Mouse (Mus musculus): ENCODE data around the gene Tmem51. TPM values are rescaled to one million over a fixed set of nuclear protein-coding genes. Genes with fewer than 3 reads are reported as not detected.
A peak's percentile ranks its signal among the peaks of the same experiment; 100 is the strongest.
"Not testable (repeated sequence)": the region's sequence is repeated elsewhere in the genome, so short reads cannot be mapped to it uniquely, and the experiment has no call there.

Tmem51 gene
- total RNA-seq, 2 experiments from 2014 or later: 6.9 to 7.5 TPM

DNA sequence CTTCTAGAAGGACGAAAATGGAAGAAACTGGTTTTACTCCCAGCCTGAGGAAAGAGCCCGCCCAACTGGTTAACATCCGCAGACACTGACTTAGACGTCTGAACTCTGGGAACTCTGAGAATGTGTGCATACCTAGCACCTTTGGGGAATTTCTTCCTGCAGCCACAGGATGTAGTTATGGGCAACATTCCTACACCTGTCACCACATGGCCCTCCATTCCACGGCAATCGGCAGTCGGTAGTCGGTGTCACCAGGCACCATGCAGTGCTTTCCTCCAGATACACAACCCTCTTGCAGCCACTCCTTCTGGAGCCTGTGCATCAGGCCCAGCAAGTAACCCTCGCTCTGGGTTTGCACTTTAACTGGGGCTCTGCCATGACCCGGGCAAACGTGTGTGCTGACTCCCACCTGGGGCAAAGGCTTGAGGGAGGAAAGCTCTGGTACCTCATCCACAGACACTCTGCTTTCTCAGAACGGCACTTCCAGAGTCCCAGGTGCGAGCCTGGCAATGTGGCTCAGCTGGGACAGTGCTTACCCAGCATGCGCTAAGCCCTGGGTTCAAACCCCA, 38.4 kb downstream of the Tmem51 start:
- no peak for DNase-seq (ENCODE audit: low spot score in 2 of 2)
- intact Hi-C loops (cut with DNase I): no loop called here

DNA sequence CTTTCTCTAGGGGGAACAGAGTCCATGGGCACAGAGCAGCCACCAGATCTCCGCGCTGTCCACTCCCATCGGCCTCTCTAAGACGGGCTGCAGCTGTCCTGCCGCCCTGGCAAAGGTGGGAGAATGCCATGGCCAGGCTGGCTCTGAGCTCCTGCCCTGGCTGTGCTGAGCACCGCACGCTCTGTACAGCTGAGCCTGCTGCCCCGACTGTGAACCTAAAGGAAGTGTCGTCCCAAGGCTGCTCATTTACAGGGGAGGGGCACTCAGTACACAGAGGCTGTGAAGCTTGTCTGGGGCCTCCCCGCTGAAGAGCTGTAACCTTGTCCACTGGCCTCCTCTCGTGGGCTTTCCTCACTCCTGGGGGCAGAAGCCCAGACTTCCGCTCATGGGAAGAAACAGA, 39.7 kb downstream of the Tmem51 start:
- DNase-seq (ENCODE audit: low spot score in 2 of 2): no peak
- intact Hi-C loops (cut with DNase I): no loop called here

DNA sequence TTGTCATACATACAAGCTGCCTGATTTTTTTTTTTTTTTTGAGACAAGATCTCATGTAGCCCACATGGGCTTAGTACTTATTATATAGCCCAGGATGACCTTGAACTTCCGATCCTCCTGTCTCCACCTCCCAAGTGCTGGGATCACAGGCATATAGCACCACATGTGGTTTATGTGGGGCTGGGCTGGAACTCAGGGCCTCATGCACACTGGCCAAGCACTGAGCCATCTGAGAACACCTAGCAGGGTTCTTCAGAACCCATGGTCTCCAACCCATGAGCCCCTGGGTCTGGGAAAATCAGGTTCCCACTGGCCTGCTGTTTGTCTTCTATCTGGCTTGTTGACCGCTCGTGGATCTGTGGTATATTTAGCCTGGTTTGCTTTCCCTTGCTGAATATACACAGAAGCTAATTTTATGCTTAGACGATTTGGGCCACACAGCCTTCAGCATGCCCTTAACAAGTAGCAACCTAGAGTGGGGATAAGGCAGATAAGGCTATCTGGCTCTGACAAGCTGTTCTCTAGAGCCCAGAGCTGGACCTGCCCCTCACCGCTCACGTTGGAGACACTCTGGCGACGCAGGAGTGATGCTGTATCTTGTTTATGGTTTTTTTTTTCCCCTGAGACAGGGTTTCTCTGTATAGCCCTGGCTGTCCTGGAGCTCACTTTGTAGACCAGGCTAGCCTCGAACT, 44.3 kb downstream of the Tmem51 start:
- intact Hi-C loops (cut with DNase I): no loop called here

DNA sequence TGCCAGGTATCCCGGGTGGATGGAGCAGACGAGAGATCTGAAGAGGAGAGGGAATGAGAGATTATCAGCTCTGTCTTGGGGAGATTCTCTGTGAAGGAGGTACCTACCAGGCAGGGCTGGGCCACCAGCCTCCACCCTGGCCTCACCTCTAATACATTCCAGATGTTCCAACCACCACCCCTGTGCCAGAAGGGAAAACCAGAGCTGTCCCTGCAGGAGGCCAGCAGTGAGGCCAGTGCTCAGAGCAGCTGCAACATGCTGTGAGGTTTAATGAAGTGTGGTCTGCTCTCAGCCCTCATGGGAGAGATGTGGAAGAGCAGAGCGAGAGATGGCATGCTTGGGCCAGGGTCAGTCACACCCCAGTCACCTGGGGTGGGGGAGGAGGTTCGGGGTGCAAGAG, 46.2 kb downstream of the Tmem51 start:
- intact Hi-C loops (cut with DNase I): no loop called here
- no peak for DNase-seq (ENCODE audit: low spot score in 2 of 2)

More for the DNA sequence above, 44.3 kb downstream of the Tmem51 start:
- no peak for DNase-seq (ENCODE audit: low spot score in 2 of 2)

DNA sequence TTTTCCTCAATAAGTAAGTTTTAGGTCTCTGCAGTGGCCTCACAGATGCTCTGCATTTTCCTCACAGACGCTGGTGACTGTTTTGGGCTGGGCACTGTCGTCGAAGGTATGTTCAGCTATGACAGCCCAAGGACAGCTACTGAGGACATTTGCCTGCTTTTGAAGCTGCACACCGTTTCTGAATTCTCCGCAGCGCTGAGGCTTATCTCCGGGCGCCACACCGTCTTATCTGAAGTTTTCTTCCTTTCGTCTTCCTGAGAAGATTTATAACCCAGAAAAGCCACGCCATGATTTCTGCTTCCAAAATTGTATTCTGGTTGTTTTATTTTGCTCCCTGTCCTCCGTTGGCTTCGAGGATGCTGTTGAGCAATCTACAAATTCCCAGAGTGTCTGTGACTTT, 55.6 kb downstream of the Tmem51 start:
- no peak for DNase-seq (ENCODE audit: low spot score in 2 of 2)
- intact Hi-C loops (cut with DNase I): loop anchor here (5.0 kb wide), 1 partner anchor 54 kb away; the partner anchor contains the start of gene Tmem51

DNA sequence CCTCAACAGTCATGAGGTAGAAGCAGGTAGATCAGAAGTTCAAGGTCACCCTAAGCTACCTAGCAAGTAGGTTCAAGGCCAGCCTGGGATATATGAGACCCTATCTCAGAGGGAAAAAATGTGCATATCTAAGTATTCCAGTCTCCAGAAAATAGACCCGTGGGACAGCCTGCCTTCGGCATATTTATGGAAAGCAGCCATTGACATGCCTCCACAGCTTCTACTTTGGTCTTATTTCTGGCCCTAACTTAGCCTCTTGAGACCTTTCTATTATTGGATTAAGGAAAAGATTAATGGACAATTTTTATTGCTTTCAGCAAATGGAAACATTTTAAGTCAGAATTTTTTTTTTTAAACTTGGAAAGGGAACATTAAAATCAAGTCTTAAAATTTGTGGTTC, 57.1 kb downstream of the Tmem51 start:
- intact Hi-C loops (cut with DNase I): loop anchor here (5.0 kb wide), 1 partner anchor 55 kb away; the partner anchor contains the start of gene Tmem51
- DNase-seq (ENCODE audit: low spot score in 2 of 2): no peak

DNA sequence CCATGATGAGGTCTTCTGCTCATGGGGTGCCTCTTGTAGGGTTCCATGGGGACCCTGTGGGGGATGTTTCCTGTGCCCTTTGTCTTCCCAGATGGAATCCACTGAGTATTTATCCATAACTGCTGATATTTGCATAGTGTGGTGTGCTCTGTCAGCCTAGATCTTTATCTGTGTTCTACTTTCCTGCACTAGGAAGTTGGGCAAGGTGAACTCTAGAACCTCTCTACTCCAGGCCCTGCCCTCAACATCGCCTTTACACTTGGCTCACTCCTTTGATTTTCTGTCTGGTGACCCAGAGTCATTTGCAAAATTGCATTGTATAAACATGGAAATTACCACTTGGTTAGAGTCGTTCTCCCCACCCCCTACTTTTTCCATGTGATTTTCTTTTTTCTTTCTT, 59.6 kb downstream of the Tmem51 start:
- intact Hi-C loops (cut with DNase I): no loop called here

DNA sequence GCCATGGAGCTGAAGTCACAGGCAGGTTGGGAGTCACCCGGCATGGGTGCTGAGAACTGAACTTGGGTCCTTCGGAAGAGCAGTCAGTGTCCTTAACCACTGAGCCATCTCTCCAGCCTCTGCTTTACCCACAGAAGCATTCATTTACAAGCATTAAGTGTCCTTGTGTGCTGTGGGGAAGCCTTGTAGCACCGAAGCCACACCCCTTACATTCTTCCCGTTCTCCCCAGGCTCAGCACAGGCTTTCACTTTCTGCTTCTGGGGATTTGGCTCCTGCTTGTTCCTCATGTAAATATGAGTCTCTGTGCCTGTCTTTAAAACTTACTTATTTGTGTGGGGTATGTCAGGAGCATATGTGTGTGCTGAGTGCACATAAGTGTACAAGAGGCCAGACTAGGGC, 60.9 kb downstream of the Tmem51 start:
- no peak for DNase-seq (ENCODE audit: low spot score in 2 of 2)
- intact Hi-C loops (cut with DNase I): no loop called here

More for the DNA sequence above, 59.6 kb downstream of the Tmem51 start:
- DNase-seq (ENCODE audit: low spot score in 2 of 2): no peak

DNA sequence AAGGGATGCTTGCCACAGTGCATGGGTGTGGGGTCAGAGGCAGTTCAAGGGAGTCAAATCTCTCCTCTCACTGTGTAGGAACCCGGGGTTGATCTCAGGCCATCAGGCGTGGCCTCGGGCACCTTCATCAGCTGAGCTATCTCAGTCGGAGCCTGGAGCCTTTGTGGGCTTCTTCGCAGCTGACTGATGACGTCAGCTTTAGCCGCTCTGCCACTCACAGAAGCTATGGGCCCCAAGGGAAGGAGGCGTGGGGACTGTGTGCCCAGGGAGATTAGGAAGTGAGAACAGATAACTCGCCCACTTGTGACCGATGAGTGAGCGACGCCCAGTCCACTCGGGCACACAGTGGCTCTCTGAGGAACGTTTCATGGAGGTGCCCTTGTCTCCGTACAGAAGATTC, 66.4 kb downstream of the Tmem51 start:
- intact Hi-C loops (cut with DNase I): no loop called here
- no peak for DNase-seq (ENCODE audit: low spot score in 2 of 2)

DNA sequence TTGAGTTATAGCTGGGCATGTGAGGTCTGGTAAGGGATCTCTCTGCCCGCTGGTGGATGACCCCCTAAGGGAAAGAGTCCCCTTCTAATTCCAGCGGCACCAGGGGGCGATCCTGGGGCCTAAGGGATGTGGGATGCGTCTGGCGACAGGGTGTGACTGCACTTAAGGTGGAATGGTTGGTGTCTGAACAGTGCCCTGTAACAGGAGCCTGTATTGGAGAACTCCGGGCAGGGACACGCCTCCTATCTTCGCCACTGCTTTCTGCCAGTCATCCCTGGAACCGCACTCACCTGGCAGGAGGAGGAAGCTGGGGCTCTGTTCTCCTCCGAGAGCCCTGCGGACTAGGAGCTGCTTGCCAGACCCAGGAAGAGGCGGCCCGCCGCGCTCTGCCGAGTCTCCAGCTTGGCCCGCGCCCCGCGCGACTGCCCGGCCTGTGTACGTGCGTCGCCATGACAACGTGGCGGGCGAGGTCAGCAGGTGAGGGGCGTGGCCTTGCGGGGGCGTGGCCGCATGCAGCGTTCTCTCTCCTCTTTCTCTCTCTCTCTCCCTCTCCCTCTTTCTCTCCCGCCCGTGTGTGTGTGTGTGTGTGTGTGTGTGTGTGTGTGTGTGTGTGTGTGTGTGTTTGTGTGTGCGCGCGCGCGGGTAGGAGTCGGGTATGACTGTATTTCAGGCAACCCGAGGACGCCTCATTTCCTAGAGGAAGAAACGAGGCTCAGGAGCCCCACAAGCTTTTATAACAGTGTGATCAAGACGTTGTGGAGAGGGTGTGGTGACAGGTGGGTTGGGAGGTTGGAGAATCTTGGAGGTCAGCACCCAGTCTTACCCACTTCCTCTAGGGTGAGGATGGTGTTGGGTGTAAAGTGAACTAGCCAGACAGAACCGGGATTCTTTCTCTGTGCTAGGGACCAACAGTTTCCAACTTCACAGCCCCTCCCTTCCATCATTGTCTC, 69.2 kb downstream of the Tmem51 start, which contains the start of gene Fhad1:
TSS of gene Fhad1 (minus strand) at position 424 of the 950 bp plus-strand sequence.
- intact Hi-C loops (cut with DNase I): loop anchor here (5.0 kb wide), 1 partner anchor 67 kb away; the partner anchor contains the start of gene Tmem51

DNA sequence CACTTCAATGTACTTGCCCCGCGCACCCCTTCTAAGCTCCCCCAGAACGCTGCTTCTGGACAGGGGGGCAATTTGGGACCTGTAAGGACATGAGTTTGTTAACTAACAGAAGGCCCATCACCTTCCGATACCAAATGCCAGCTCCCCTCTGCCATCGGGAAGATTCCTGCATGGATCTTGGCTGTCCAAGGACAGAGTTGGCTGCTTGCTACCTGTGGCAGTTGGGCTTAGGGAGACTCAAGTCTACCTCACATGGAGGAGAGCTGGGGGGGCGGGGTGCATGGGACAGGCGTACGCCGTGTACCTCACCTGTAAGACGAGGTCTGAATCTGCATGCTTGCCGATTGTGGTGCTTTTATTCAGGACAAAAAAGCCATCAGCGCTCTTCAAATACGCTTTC, 72.9 kb downstream of the Tmem51 start:
- intact Hi-C loops (cut with DNase I): loop anchor here (5.0 kb wide), 1 partner anchor 71 kb away; the partner anchor contains the start of gene Tmem51
- DNase-seq (ENCODE audit: low spot score in 2 of 2): no peak

More for the DNA sequence above, 69.2 kb downstream of the Tmem51 start, which contains the start of gene Fhad1:
- DNase-seq (ENCODE audit: low spot score in 2 of 2): peak; percentile 53 to 57

DNA sequence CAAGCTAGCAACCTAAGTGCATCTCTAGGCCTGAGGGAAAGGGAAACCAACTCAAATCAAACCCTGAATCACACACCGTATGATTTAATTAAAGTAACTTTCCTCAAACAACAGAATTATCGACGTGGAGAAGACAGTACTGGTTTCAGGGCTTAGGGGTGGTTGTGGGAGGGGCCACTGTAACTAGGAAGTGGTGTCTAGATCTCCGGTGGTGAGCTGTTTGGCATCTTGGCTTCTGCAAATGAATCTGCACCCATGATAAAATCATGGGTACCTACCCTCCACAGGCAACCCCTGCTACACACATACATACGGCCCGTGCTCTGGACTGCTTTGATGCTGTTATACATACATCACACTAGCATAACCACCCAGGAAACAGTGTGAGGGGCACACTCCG, 73.7 kb downstream of the Tmem51 start:
- no peak for DNase-seq (ENCODE audit: low spot score in 2 of 2)
- intact Hi-C loops (cut with DNase I): loop anchor here (5.0 kb wide), 1 partner anchor 72 kb away; the partner anchor contains the start of gene Tmem51

DNA sequence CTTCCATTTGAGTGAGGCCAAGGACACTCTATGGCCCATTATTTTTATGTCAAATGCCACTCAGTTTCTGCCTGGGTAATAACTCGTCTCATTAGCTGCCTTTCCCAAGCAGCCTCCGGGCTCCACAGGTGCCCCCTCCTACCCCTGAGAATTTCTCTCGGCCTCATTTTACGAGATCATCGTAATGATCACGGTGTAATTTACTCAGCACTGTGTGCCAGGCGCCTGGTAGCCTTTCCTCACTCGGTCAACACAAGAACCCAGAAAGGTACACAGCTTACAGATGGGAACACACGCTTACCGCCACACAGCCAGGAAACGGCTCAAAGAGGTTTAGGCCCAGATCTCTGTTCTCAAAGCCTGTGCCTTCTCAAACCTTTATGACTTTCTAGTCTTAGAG, 75.9 kb downstream of the Tmem51 start:
- DNase-seq (ENCODE audit: low spot score in 2 of 2): no peak

DNA sequence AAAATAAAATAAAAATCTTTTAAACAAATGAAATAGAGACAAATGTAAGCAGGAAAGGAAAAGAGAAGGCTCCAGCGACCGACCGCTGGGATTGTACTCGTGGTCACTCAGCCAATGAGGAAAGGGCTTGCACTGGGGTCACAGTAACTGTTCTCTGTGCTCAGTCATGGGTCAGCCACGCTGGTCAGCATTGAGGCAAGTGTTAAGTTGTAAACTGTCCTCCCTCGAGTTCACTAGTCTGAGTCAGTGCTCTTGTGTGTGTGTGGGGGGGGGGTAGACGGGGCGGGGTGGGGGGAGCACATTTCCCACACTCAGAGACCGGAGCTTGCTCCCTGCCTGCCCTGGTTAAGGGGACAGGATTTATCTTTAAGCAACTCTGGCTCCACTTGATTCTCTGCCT, 83.5 kb downstream of the Tmem51 start:
- intact Hi-C loops (cut with DNase I): no loop called here
- DNase-seq (ENCODE audit: low spot score in 2 of 2): no peak

More for the DNA sequence above, 75.9 kb downstream of the Tmem51 start:
- intact Hi-C loops (cut with DNase I): no loop called here

DNA sequence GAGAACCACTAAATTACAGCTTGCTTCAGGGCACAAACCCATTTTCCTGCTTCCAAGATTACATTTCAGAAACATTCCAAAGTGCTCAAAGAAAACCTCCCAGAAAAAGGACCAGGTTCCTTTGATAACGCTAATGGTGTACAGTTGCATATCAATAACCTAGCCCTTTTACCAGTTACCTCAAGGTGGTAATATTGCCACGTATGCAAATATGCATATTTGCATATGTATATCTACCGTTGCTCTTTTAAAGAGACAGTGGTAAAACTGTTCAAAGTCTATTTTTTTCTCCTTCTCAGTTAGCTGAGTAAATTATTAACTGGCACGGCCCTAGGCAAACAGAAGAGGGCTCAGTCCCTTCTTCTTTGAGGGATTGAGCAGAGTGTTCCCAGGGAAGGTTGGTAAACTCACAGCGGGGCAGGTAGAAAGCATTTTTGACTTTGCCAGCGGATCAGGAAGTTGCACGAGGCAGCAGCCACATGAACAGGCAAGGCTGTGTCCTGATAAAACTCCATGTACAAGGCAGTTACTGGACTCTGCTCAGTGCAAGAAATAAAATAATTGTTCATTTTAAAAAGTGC, 84.5 kb downstream of the Tmem51 start:
- no peak for DNase-seq (ENCODE audit: low spot score in 2 of 2)
- intact Hi-C loops (cut with DNase I): no loop called here

DNA sequence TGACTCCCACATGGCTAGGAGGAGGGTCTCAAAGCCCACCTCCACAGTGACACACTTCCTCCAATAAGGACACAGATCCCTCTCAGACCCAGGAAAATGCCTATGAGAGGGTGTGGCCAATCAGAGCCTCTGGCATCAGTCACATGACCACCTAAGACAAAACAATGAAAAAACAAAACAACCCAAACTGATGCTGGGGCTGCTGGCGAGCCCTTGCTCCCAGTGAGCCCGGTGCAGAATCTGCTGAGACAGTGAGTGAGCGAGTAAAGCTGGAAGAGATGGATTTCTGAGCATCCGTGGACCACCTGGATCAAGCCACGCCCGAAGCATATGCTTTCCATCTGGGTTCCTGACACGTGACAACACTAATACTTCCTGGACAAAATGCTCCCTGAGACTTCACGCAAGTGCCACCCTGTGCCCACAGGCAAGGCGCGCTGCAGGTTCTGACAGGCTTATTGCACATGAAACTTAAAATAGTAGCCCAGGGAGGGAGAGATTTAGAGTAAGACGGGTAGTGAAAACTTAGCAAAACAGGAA, 85.8 kb downstream of the Tmem51 start:
- no peak for DNase-seq (ENCODE audit: low spot score in 2 of 2)
- intact Hi-C loops (cut with DNase I): no loop called here

DNA sequence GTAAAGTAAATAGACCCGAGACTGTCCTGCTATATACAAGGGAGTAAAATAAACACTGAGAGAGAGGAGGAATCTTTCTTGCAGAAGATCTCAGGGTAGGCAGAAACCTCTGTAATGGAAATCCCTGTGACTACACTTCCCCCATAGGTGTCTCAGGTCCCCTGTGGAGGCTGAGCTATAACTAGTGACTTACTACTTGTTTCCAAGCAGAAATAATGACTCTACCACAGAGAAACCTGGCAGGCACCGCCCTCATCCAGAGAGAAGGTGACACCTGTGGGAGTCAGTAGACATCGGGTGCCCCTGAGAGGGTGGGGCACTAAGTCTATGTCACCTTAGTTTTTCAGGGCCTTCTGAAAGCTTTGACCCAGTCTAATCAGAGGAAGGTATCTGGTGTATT, 87.2 kb downstream of the Tmem51 start:
- intact Hi-C loops (cut with DNase I): no loop called here
- DNase-seq (ENCODE audit: low spot score in 2 of 2): no peak

DNA sequence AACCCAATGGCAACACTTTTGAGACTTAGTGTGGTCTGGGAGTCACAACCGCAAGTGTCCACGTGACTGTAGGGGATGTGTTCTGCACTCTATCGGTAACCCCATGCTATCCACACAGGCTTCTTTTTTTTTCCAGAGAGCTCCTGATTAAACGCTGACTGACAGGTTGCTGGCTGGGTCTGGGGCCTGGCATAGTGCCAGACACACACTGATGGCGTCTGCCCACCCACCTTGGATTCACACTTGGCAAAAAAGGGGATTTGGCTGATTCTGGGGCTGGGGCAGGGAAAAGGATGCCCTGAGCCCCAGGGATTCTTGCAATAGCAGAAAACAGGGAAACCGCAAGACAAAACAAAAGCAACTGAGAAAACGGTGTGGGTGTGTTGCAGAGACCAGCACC, 88.0 kb downstream of the Tmem51 start:
- DNase-seq (ENCODE audit: low spot score in 2 of 2): no peak
- intact Hi-C loops (cut with DNase I): no loop called here

DNA sequence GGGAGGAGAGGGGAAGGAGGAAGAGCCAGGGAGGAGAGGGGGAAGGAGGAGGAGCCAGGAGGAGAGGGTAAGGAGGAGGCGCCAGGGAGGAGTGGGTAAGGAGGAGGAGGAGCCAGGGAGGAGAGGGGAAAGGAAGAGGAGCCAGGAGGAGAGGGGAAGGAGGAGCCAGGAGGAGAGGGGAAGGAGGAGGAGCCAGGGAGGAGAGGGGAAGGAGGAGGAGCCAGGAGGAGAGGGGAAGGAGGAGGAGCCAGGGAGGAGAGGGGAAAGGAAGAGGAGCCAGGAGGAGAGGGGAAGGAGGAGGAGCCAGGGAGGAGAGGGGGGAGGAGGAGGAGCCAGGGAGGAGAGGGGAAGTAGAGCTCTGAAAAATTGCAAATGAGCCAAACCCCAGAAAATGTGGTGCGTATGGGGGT, 90.0 kb downstream of the Tmem51 start:
- intact Hi-C loops (cut with DNase I); DNase-seq (ENCODE audit: low spot score in 2 of 2): not testable (repeated sequence)
